8 mouse cellular contexts compared by ENCODE assay signal in genomic region chr11:94937335-94937781, GRCm38 (mm10). TPM values are rescaled to one million over a fixed set of nuclear protein-coding genes. Genes with fewer than 3 reads are reported as not detected.
DNase-seq lines count a peak whose midpoint lies in the region; ATAC-seq lines count a peak whose summit lies in the region.
"Had no signal": no experiment of that assay in that cellular context is flagged by ENCODE, and none has a peak within 500 bp of the region (broad histone marks: within the 10 kb centered on the region; RNA-seq: fewer than 3 reads in every experiment).

No protein-coding gene starts in this region.

- H3K9ac ChIP-seq in hindbrain, embryonic 15.5 days: no peak overlapping the region
- no peak overlapping the region for H3K9ac ChIP-seq in liver, embryonic 15.5 days

- H3K4me3 ChIP-seq in hindbrain, embryonic 15.5 days: peak overlapping the region; percentile 32
- peak overlapping the region; percentile 33 for H3K4me3 ChIP-seq in liver, embryonic 15.5 days (replicated peaks)

- DNase-seq in ovary, adult 18-20 months (ENCODE audit: low spot score): peak; percentile 42
- no peak for DNase-seq in ovary, postnatal 14 days (ENCODE audit: low spot score)
- peak; percentile 57 to 68 for DNase-seq in right cerebral cortex, postnatal 36 days (ENCODE audit: low spot score in 2 of 2)
- no peak for DNase-seq in urinary bladder, postnatal 25 days (ENCODE audit: low spot score)

- peaks cover 67% of the 10 kb centered on the region for H3K27me3 ChIP-seq in hindbrain, embryonic 15.5 days
- peaks cover 100% of the 10 kb centered on the region for H3K27me3 ChIP-seq in liver, embryonic 15.5 days

- under 1% methylated on average over 18 of the region's 18 CpGs for WGBS in hindbrain, embryonic 15.5 days
- WGBS in liver, embryonic 15.5 days (ENCODE audit: insufficient replicate concordance): under 1% methylated on average over 18 of the region's 18 CpGs

- no peaks in the 10 kb centered on the region for H3K36me3 ChIP-seq in hindbrain, embryonic 15.5 days
- no peaks in the 10 kb centered on the region for H3K36me3 ChIP-seq in liver, embryonic 15.5 days (replicated peaks)

- H3K4me2 ChIP-seq in hindbrain, embryonic 15.5 days: peak overlapping the region; percentile 69
- peak overlapping the region; percentile 58 for H3K4me2 ChIP-seq in liver, embryonic 15.5 days

- peaks cover 16% of the 10 kb centered on the region for H3K4me1 ChIP-seq in hindbrain, embryonic 15.5 days (replicated peaks)
- H3K4me1 ChIP-seq in liver, embryonic 15.5 days (replicated peaks): peaks cover 16% of the 10 kb centered on the region

- no peak overlapping the region for H3K27ac ChIP-seq in hindbrain, embryonic 15.5 days (replicated peaks)
- no peak overlapping the region for H3K27ac ChIP-seq in liver, embryonic 15.5 days (replicated peaks)

- peak; percentile 39; the same call in 1 of the 2 replicates for ATAC-seq in erythroid progenitor cell, adult 5-6 weeks (replicated peaks; ENCODE audit: low FRiP score, poor library complexity, severe bottlenecking)
- ATAC-seq in hindbrain, embryonic 15.5 days (ENCODE audit: low FRiP score, low read depth): peak; percentile 52; the same call in 1 of the 2 replicates
- ATAC-seq in liver, embryonic 15.5 days (ENCODE audit: insufficient read depth): peak; percentile 29; the same call in 1 of the 2 replicates

- H3K9me3 ChIP-seq in hindbrain, embryonic 15.5 days: no peaks in the 10 kb centered on the region
- no peaks in the 10 kb centered on the region for H3K9me3 ChIP-seq in liver, embryonic 15.5 days (replicated peaks)

RNA-seq across cellular contexts. Expression of gene Col1a1, which starts 1.3 kb away (rescaled TPM):
- total RNA-seq in erythroid progenitor cell, adult 5-6 weeks (2015; ENCODE audit: low replicate concordance): 1.4 and 2.1 TPM in 2 replicates
- total RNA-seq in erythroid progenitor cell, adult 5-6 weeks (2017; ENCODE audit: low replicate concordance): 0.90 and 1.9 TPM in 2 replicates
- 120 and 145 TPM in 2 replicates for polyA plus RNA-seq in hindbrain, embryonic 15.5 days (2015; fragmentation: Nextera tagmentation; extraction: Ambion mirVana)
- 76.5 and 78.2 TPM in 2 replicates for polyA plus RNA-seq in liver, embryonic 15.5 days (2015; fragmentation: Nextera tagmentation; extraction: Ambion mirVana)

RNA-seq across cellular contexts. Expression of gene Hils1, which starts 30.0 kb away (rescaled TPM):
- total RNA-seq in erythroid progenitor cell, adult 5-6 weeks (2015; ENCODE audit: low replicate concordance): not detected in 2 replicates
- total RNA-seq in erythroid progenitor cell, adult 5-6 weeks (2017; ENCODE audit: low replicate concordance): not detected in 2 replicates
- polyA plus RNA-seq in hindbrain, embryonic 15.5 days (2015; fragmentation: Nextera tagmentation; extraction: Ambion mirVana): not detected in 2 replicates
- polyA plus RNA-seq in liver, embryonic 15.5 days (2015; fragmentation: Nextera tagmentation; extraction: Ambion mirVana): not detected in 2 replicates
- polyA plus RNA-seq: cortical plate, adult 2 months had no signal

RNA-seq across cellular contexts. Expression of gene Sgca, which starts 38.8 kb away (rescaled TPM):
- not detected in 2 replicates for total RNA-seq in erythroid progenitor cell, adult 5-6 weeks (2015; ENCODE audit: low replicate concordance)
- total RNA-seq in erythroid progenitor cell, adult 5-6 weeks (2017; ENCODE audit: low replicate concordance): not detected in 2 replicates
- polyA plus RNA-seq in hindbrain, embryonic 15.5 days (2015; fragmentation: Nextera tagmentation; extraction: Ambion mirVana): 0.19 TPM in 1 of 2 replicates, not detected in the other
- 0.35 and 1.1 TPM in 2 replicates for polyA plus RNA-seq in liver, embryonic 15.5 days (2015; fragmentation: Nextera tagmentation; extraction: Ambion mirVana)

RNA-seq across cellular contexts. Expression of gene Ppp1r9b, which starts 53.5 kb away (rescaled TPM):
- total RNA-seq in erythroid progenitor cell, adult 5-6 weeks (2015; ENCODE audit: low replicate concordance): 59.5 and 71.4 TPM in 2 replicates
- total RNA-seq in erythroid progenitor cell, adult 5-6 weeks (2017; ENCODE audit: low replicate concordance): 98.2 and 125 TPM in 2 replicates
- polyA plus RNA-seq in hindbrain, embryonic 15.5 days (2015; fragmentation: Nextera tagmentation; extraction: Ambion mirVana): 20.7 and 21.4 TPM in 2 replicates
- polyA plus RNA-seq in liver, embryonic 15.5 days (2015; fragmentation: Nextera tagmentation; extraction: Ambion mirVana): 8.2 and 8.8 TPM in 2 replicates

Comparison
In these comparisons a context has a peak if more than half of its experiments do, and no peak if none do; other contexts are left out.
1. DNase-seq: peak in ovary, adult 18-20 months (single experiment) and right cerebral cortex, postnatal 36 days (2 of 2); none in ovary, postnatal 14 days (single experiment) and urinary bladder, postnatal 25 days (single experiment).
2. Peak in every context shown above with its lines, with median percentiles within 50 percentile points of each other: ATAC-seq.